Mouse (Mus musculus) heart, adult 2 months (tissue): ENCODE results near the gene Tpte. TPM values are rescaled to one million over a fixed set of nuclear protein-coding genes. Genes with fewer than 3 reads are reported as not detected.

Experiments used
- DNase-seq, 2 experiments: peaks; one replicate each; pipeline ENCODE4 v3.0.0; 2021
- H3K27ac ChIP-seq: fragments of 200-600 bp; 2 replicates; pipeline ENCODE4 v1.8.1; 2022
- H3K27me3 ChIP-seq: fragments of 200-500 bp; 2 replicates; pipeline ENCODE4 v1.6.1; 2012; ENCODE audit warnings: mild to moderate bottlenecking, low read length, inconsistent platforms, mixed read lengths; ENCODE audit not compliant: control insufficient read depth, insufficient read depth
- H3K36me3 ChIP-seq: fragments of 200-500 bp; 2 replicates; pipeline ENCODE4 v1.6.1; 2012; ENCODE audit warnings: low read length, inconsistent platforms; ENCODE audit not compliant: control insufficient read depth, insufficient read depth
- H3K4me1 ChIP-seq: fragments of 200-500 bp; 2 replicates; pipeline ENCODE4 v1.6.1; 2011; ENCODE audit warnings: low read length; ENCODE audit not compliant: control insufficient read depth, insufficient read depth
- H3K4me3 ChIP-seq: fragments of 200-600 bp; 2 replicates; pipeline ENCODE4 v1.8.1; 2022
- H3K79me2 ChIP-seq: fragments of 200-500 bp; replicated peaks from 2 replicates; pipeline ENCODE4 v1.6.1; 2012; ENCODE audit warnings: mild to moderate bottlenecking, inconsistent platforms, low read length, moderate library complexity, mixed read lengths; ENCODE audit not compliant: control insufficient read depth, insufficient read depth
- H3K9ac ChIP-seq: fragments of 200-500 bp; 2 replicates; pipeline ENCODE4 v1.6.1; 2012; ENCODE audit warnings: low read depth, mild to moderate bottlenecking, control low read depth, inconsistent platforms, low read length, mixed read lengths
- CTCF ChIP-seq: fragments of 200-600 bp; IDR thresholded peaks from 2 replicates; pipeline ENCODE4 v1.8.1; 2022; ENCODE audit warnings: antibody characterized with exemption, mild to moderate bottlenecking, moderate library complexity
- EP300 ChIP-seq: fragments of 200-500 bp; IDR thresholded peaks from 2 replicates; pipeline ENCODE4 v1.6.1; 2011; ENCODE audit warnings: low read depth, low read length, control low read depth; ENCODE audit not compliant: insufficient read depth
- POLR2A ChIP-seq: fragments of 200-500 bp; IDR thresholded peaks from 2 replicates; pipeline ENCODE4 v1.6.1; 2011; ENCODE audit warnings: mild to moderate bottlenecking, low read depth, low read length, control low read depth; ENCODE audit not compliant: insufficient read depth
- WGBS: fragments of 180-500 bp; shearing (Covaris S2); methylation state at CpG from one replicate; pipeline ENCODE4 v1.1.7; 2018; 5-methylcytosine and 5-hydroxymethylcytosine counted together
- intact Hi-C: fragments of 180-260 bp; cut with DNase I; formaldehyde crosslinking; loops from one replicate; pipeline ENCODE4 v1.15.1; 2025
- polyA plus RNA-seq: library from polyadenylated mRNA; depleted of rRNA; stranded (reverse); fragments of >200 nt; gene quantifications from 2 replicates; pipeline ENCODE4 v1.2.3, GENCODE M21; 2012; rRNA removed
- total RNA-seq, 2 experiments: library from RNA; stranded (reverse); gene quantifications; 2 replicates each; pipeline ENCODE4 v1.2.3; 2021

Tpte gene
- total and polyA plus RNA-seq, 3 experiments: not detected

DNA sequence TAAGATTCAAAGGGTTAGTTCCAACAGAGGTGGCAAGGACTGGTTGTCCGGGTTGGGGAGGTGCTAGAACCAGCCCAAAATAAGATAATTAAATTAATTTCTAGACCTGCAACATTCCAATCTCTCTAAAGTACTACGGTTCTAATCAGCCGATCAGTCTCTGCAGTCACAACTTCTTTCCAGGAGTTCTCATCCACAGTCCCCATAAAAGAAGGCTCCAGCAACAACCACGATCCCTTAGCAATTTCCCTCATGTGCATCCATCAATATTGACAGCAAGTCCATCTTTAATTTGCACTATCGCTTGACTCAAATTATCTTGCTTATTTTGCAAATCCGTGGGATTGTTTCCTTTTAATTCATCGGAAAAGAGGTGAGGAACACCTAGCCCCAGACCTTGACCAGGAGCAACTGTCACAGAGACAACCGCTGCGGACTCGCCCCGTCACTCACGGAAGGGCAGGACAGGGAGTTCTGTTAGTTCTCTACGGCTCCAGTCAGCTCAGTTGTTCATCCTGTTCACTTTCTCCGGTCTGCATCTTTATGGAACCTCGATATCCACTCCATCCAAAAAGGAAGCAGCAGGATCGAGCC, 127.5 kb downstream of the Tpte start:
- H3K27ac ChIP-seq: peak overlapping the region; percentile 91
- peaks cover 3% of the 10 kb centered on the region for H3K79me2 ChIP-seq
- TF ChIP-seq CTCF: no peak
- no peak for TF ChIP-seq POLR2A
- no peak for TF ChIP-seq EP300
- no peaks in the 10 kb centered on the region for H3K27me3 ChIP-seq
- peak overlapping the region; percentile 85 for H3K4me3 ChIP-seq
- H3K9ac ChIP-seq: peak overlapping the region; percentile 78
- intact Hi-C loops: loop anchor here (2.0 kb wide), 1 partner anchor 14 kb away; no protein-coding TSS in a partner anchor
- DNase-seq: no peak
- 12% methylated on average over 16 of the region's 16 CpGs for WGBS
- H3K36me3 ChIP-seq: no peaks in the 10 kb centered on the region; the same call in 1 of the 2 replicates
- peaks cover 1% of the 10 kb centered on the region for H3K4me1 ChIP-seq

DNA sequence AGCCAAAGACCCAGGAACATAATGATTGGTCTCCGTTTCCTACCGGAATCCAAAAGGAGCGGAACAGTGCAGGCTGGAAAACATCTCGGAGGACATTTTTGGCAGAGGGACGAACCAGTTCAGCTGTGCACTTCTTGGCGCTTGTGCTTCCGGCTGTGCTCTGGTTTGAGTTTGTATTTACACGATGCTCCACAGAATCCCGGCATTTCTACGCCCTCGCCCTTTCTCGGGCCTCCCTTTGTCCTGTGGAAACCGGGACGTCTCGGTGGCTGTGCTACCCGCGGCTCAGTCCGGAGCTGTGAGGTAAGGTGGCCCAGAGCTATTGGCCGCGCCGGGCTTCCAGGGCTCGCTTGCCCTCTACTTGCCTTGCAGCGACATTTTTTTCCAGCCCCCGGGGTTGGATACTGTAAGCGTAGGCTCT, 128.1 kb downstream of the Tpte start, which contains the start of gene Mrps31:
TSS of gene Mrps31 (plus strand) at position 80 of the 421 bp plus-strand sequence.
- Histone ChIP-seq H3K9ac (peak within 1 kb of the TSS; percentile 90), H3K36me3 (no peaks in the 10 kb centered on the region; the same call in 1 of the 2 replicates), H3K4me1 (peaks cover 1% of the 10 kb centered on the region), H3K27ac (peak within 1 kb of the TSS; percentile 91), H3K4me3 (peak within 1 kb of the TSS; percentile 85), H3K27me3 (no peaks in the 10 kb centered on the region), H3K79me2 (peaks cover 3% of the 10 kb centered on the region)
- intact Hi-C loops: loop anchor here (2.0 kb wide), 1 partner anchor 14 kb away; no protein-coding TSS in a partner anchor
- TF ChIP-seq EP300 (peak; percentile 95), CTCF (peak; percentile 9; the same call in 1 of the 2 replicates), POLR2A (peak; percentile 80)
- DNase-seq: peak; percentile 84 to 86
- WGBS: under 1% methylated on average over 25 of the region's 25 CpGs

DNA sequence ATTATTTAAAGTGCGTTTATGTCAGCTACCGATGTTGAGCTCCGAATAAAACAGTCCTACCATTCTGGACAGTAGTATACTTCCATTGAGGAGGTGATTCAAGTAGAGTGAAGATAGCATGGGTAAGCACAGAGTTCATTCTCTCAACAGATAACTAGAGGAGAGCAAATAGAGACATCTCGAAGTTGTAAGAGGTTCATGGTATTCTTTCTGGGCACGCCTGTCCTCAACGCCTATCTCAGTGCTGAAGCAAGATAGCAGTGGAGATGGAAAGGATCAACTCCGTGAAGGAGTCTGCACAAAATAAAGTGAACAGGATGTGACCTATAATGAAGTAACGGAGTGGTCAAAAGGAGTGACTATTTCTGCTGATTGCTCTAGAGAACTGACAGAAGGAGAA, 128.7 kb downstream of the Tpte start:
- peaks cover 3% of the 10 kb centered on the region for H3K79me2 ChIP-seq
- no peak for TF ChIP-seq CTCF
- no peak for TF ChIP-seq POLR2A
- TF ChIP-seq EP300: no peak
- DNase-seq: no peak
- peak overlapping the region; percentile 91; the same call in 1 of the 2 replicates for H3K27ac ChIP-seq
- H3K4me1 ChIP-seq: peaks cover 1% of the 10 kb centered on the region
- intact Hi-C loops: loop anchor here (2.0 kb wide), 1 partner anchor 15 kb away; no protein-coding TSS in a partner anchor
- H3K27me3 ChIP-seq: no peaks in the 10 kb centered on the region
- H3K9ac ChIP-seq: peak overlapping the region; percentile 90
- H3K36me3 ChIP-seq: no peaks in the 10 kb centered on the region; the same call in 1 of the 2 replicates
- H3K4me3 ChIP-seq: peak overlapping the region; percentile 85
- WGBS: 3% methylated on average over 8 of the region's 8 CpGs

Other genes starting within 250 kb of the Tpte start
- under 1 TPM; 0.05 to 0.07 TPM for gene Atp7b, start 223.1 kb upstream of the Tpte start, total RNA-seq
- 0.06 and 0.43 TPM in 2 replicates for gene Atp7b, start 223.1 kb upstream of the Tpte start, polyA plus RNA-seq
- gene Alg11, start 222.7 kb upstream of the Tpte start, total RNA-seq: 1 to 10 TPM; 7.7 to 8.1 TPM
- gene Alg11, start 222.7 kb upstream of the Tpte start, polyA plus RNA-seq: 3.3 and 7.5 TPM in 2 replicates
- gene Nek5, start 158.4 kb upstream of the Tpte start, total RNA-seq: not detected
- 0.12 and 0.23 TPM in 2 replicates for gene Nek5, start 158.4 kb upstream of the Tpte start, polyA plus RNA-seq
- 1 to 10 TPM; 1.4 to 2.1 TPM for gene Nek3, start 117.0 kb upstream of the Tpte start, total RNA-seq
- 1.00 and 1.9 TPM in 2 replicates for gene Nek3, start 117.0 kb upstream of the Tpte start, polyA plus RNA-seq
- gene Ckap2, start 97.6 kb upstream of the Tpte start, total RNA-seq: under 1 TPM; 0.11 to 0.29 TPM
- 0.21 and 0.53 TPM in 2 replicates for gene Ckap2, start 97.6 kb upstream of the Tpte start, polyA plus RNA-seq
- 10 to 100 TPM; 25.2 to 27.0 TPM for gene Vps36, start 90.6 kb upstream of the Tpte start, total RNA-seq
- gene Vps36, start 90.6 kb upstream of the Tpte start, polyA plus RNA-seq: 9.9 and 16.2 TPM in 2 replicates
- gene Thsd1, start 56.1 kb upstream of the Tpte start, total RNA-seq: 1 to 10 TPM; 4.8 TPM
- gene Thsd1, start 56.1 kb upstream of the Tpte start, polyA plus RNA-seq: 4.4 and 6.2 TPM in 2 replicates
- gene Slc25a15, start 115.2 kb downstream of the Tpte start, total RNA-seq: 10 to 100 TPM; 12.7 to 13.4 TPM
- 3.9 and 7.4 TPM in 2 replicates for gene Slc25a15, start 115.2 kb downstream of the Tpte start, polyA plus RNA-seq
- gene Mrps31, start 127.9 kb downstream of the Tpte start, total RNA-seq: 10 to 100 TPM; 51.1 to 59.2 TPM
- gene Mrps31, start 127.9 kb downstream of the Tpte start, polyA plus RNA-seq: 12.5 and 25.2 TPM in 2 replicates